16 mouse cellular contexts compared by ENCODE assay signal in genomic region chr3:104336867-104337266, GRCm38 (mm10).
DNase-seq lines count a peak whose midpoint lies in the region; ATAC-seq and TF ChIP-seq lines count a peak whose summit lies in the region.
"Had no signal": no experiment of that assay in that cellular context is flagged by ENCODE, and none has a peak within 500 bp of the region (broad histone marks: within the 10 kb centered on the region; RNA-seq: fewer than 3 reads in every experiment).

No protein-coding gene starts in this region.

- no peaks in the 10 kb centered on the region for H3K27me3 ChIP-seq in midbrain, embryonic 10.5 days (ENCODE audit: low read depth, poor library complexity, severe bottlenecking)
- no peaks in the 10 kb centered on the region for H3K27me3 ChIP-seq in midbrain, embryonic 11.5 days (ENCODE audit: control insufficient read depth, insufficient read depth, low read length)
- H3K27me3 ChIP-seq in forebrain, postnatal 0 days (ENCODE audit: insufficient read depth, low read length): no peaks in the 10 kb centered on the region
- H3K27me3 ChIP-seq in hindbrain, postnatal 0 days (ENCODE audit: insufficient read depth, low read length): no peaks in the 10 kb centered on the region
- H3K27me3 ChIP-seq in neural tube, embryonic 15.5 days (replicated peaks): no peaks in the 10 kb centered on the region
- H3K27me3 ChIP-seq: CH12.LX had no signal

- no peak for TF ChIP-seq CTCF in forebrain, postnatal 0 days (IDR thresholded peaks at IDR 0.05; ENCODE audit: low read depth)
- no peak for TF ChIP-seq CTCF in hindbrain, postnatal 0 days (IDR thresholded peaks at IDR 0.05; ENCODE audit: low read depth)

- intact Hi-C loops in left cerebral cortex, postnatal 14 days (cut with DNase I): no loop called here

- H3K27ac ChIP-seq in midbrain, embryonic 10.5 days (replicated peaks): peak overlapping the region; percentile 52; the same call in 1 of the 2 replicates
- no peak overlapping the region for H3K27ac ChIP-seq in midbrain, embryonic 11.5 days (ENCODE audit: low read depth, low read length)
- peak overlapping the region; percentile 50; the same call in 1 of the 2 replicates for H3K27ac ChIP-seq in forebrain, postnatal 0 days (ENCODE audit: low read depth, low read length)
- 0 out of 2 replicates have a peak overlapping the region, but pooled peaks have one; percentile 32 for H3K27ac ChIP-seq in hindbrain, postnatal 0 days
- H3K27ac ChIP-seq in neural tube, embryonic 15.5 days (replicated peaks): peak overlapping the region; percentile 42
- H3K27ac ChIP-seq: heart, adult 2 months had no signal

- DNase-seq in midbrain, embryonic 10.5 days (ENCODE audit: low spot score): no peak
- DNase-seq in midbrain, embryonic 11.5 days (ENCODE audit: low spot score, missing footprints): no peak
- peak; percentile 37 for DNase-seq in forebrain, postnatal 0 days
- DNase-seq in hindbrain, postnatal 0 days (ENCODE audit: low spot score): peak; percentile 56
- no peak for DNase-seq in lung, postnatal 25 days (ENCODE audit: low spot score)
- no peak for DNase-seq in left cerebral cortex, postnatal 14 days (ENCODE audit: low spot score in 2 of 2)
- no peak for DNase-seq in Muller cell, postnatal 12 days (ENCODE audit: inconsistent ontology term)
- DNase-seq: adrenal gland, adult 8-10 months; cerebellum, adult 11 months; cerebellum, postnatal 36 days; heart, adult 2 months; liver; liver, postnatal 0 days; lung, postnatal 14 days had no signal

- H3K36me3 ChIP-seq in midbrain, embryonic 10.5 days: no peaks in the 10 kb centered on the region
- no peaks in the 10 kb centered on the region for H3K36me3 ChIP-seq in midbrain, embryonic 11.5 days (ENCODE audit: control insufficient read depth, insufficient read depth, low read length)
- no peaks in the 10 kb centered on the region for H3K36me3 ChIP-seq in forebrain, postnatal 0 days (ENCODE audit: insufficient read depth)
- H3K36me3 ChIP-seq in hindbrain, postnatal 0 days (ENCODE audit: insufficient read depth, low read length): no peaks in the 10 kb centered on the region
- H3K36me3 ChIP-seq in neural tube, embryonic 15.5 days: no peaks in the 10 kb centered on the region

- H3K4me3 ChIP-seq in midbrain, embryonic 10.5 days: no peak overlapping the region
- H3K4me3 ChIP-seq in midbrain, embryonic 11.5 days (ENCODE audit: low read depth, low read length): no peak overlapping the region
- no peak overlapping the region for H3K4me3 ChIP-seq in forebrain, postnatal 0 days (ENCODE audit: low read depth, low read length)
- no peak overlapping the region for H3K4me3 ChIP-seq in hindbrain, postnatal 0 days (ENCODE audit: low read length)
- H3K4me3 ChIP-seq in neural tube, embryonic 15.5 days (replicated peaks): no peak overlapping the region
- H3K4me3 ChIP-seq: heart, adult 2 months had no signal

- H3K9me3 ChIP-seq in midbrain, embryonic 10.5 days (replicated peaks): 0 out of 2 replicates have a peak, but pooled peaks cover 7% of the 10 kb centered on the region
- no peaks in the 10 kb centered on the region for H3K9me3 ChIP-seq in midbrain, embryonic 11.5 days (ENCODE audit: control insufficient read depth, low read length)
- H3K9me3 ChIP-seq in forebrain, postnatal 0 days (ENCODE audit: low read length): no peaks in the 10 kb centered on the region
- no peaks in the 10 kb centered on the region for H3K9me3 ChIP-seq in hindbrain, postnatal 0 days (ENCODE audit: low read length)
- no peaks in the 10 kb centered on the region for H3K9me3 ChIP-seq in neural tube, embryonic 15.5 days (replicated peaks)

- no peak; the same call in 1 of the 2 replicates for ATAC-seq in midbrain, embryonic 11.5 days (ENCODE audit: low FRiP score)
- ATAC-seq in forebrain, postnatal 0 days: peak; percentile 65
- peak; percentile 41 for ATAC-seq in hindbrain, postnatal 0 days
- no peak; the same call in 1 of the 2 replicates for ATAC-seq in neural tube, embryonic 15.5 days (ENCODE audit: low FRiP score)
- ATAC-seq: liver, postnatal 0 days had no signal

- 75% methylated on average over 5 of the region's 5 CpGs for WGBS in midbrain, embryonic 10.5 days
- WGBS in midbrain, embryonic 11.5 days: 67% methylated on average over 5 of the region's 5 CpGs
- WGBS in forebrain, postnatal 0 days: 44% methylated on average over 5 of the region's 5 CpGs
- 31% methylated on average over 5 of the region's 5 CpGs for WGBS in hindbrain, postnatal 0 days
- 33% methylated on average over 5 of the region's 5 CpGs for WGBS in neural tube, embryonic 15.5 days

- no peak overlapping the region for H3K4me2 ChIP-seq in midbrain, embryonic 11.5 days
- no peak overlapping the region for H3K4me2 ChIP-seq in forebrain, postnatal 0 days (ENCODE audit: low read depth)
- no peak overlapping the region for H3K4me2 ChIP-seq in hindbrain, postnatal 0 days (ENCODE audit: low read depth, low read length)
- H3K4me2 ChIP-seq in neural tube, embryonic 15.5 days: no peak overlapping the region

- H3K4me1 ChIP-seq in midbrain, embryonic 10.5 days: peaks cover 22% of the 10 kb centered on the region
- H3K4me1 ChIP-seq in midbrain, embryonic 11.5 days (ENCODE audit: control insufficient read depth, insufficient read depth, low read length): peaks cover 5% of the 10 kb centered on the region
- peaks cover 6% of the 10 kb centered on the region for H3K4me1 ChIP-seq in forebrain, postnatal 0 days (ENCODE audit: insufficient read depth)
- peaks cover 4% of the 10 kb centered on the region for H3K4me1 ChIP-seq in hindbrain, postnatal 0 days (ENCODE audit: insufficient read depth, low read length)
- H3K4me1 ChIP-seq in neural tube, embryonic 15.5 days: peaks cover 20% of the 10 kb centered on the region

- H3K9ac ChIP-seq in midbrain, embryonic 11.5 days (ENCODE audit: low read length): no peak overlapping the region
- H3K9ac ChIP-seq in forebrain, postnatal 0 days: no peak overlapping the region
- H3K9ac ChIP-seq in hindbrain, postnatal 0 days (replicated peaks; ENCODE audit: low read length): no peak overlapping the region
- no peak overlapping the region for H3K9ac ChIP-seq in neural tube, embryonic 15.5 days (replicated peaks)
- H3K9ac ChIP-seq: liver, postnatal 0 days had no signal

Comparison
In these comparisons a context has a peak if more than half of its experiments do, and no peak if none do; other contexts are left out.
1. DNase-seq: peak in forebrain, postnatal 0 days (single experiment) and hindbrain, postnatal 0 days (single experiment); none in midbrain, embryonic 10.5 days (single experiment), midbrain, embryonic 11.5 days (single experiment), lung, postnatal 25 days (single experiment), left cerebral cortex, postnatal 14 days (0 of 2) and Muller cell, postnatal 12 days (single experiment).
2. ATAC-seq: peak in forebrain, postnatal 0 days (single experiment) and hindbrain, postnatal 0 days (single experiment); none in midbrain, embryonic 11.5 days (single experiment) and neural tube, embryonic 15.5 days (single experiment).